Mouse (Mus musculus): ENCODE results near the gene Elac2. TPM values are rescaled to one million over a fixed set of nuclear protein-coding genes. Genes with fewer than 3 reads are reported as not detected.

The Elac2 gene
- polyA plus RNA-seq (2014; fragmentation: Nextera tagmentation; extraction: Ambion mirVana) = 32.4 and 34.8 TPM in 2 replicates

GRCm38 (mm10) chr11:64978720-64979488 is at the start of gene Elac2:
Gene Elac2 (plus strand): TSS chr11:64979038.
- no peaks in the 10 kb centered on the region for H3K9me3 ChIP-seq (ENCODE audit: control insufficient read depth, low read length)
- DNase-seq (ENCODE audit: low spot score) (peak; percentile 99), ATAC-seq (ENCODE audit: low FRiP score) (peak; percentile 100)
- H3K4me1 ChIP-seq (replicated peaks; ENCODE audit: control insufficient read depth, insufficient read depth, low read length) = peaks cover 17% of the 10 kb centered on the region
- H3K27me3 ChIP-seq (ENCODE audit: control insufficient read depth, insufficient read depth, low read length) = no peaks in the 10 kb centered on the region
- H3K4me3 ChIP-seq (replicated peaks; ENCODE audit: low read length) = peak within 1 kb of the TSS; percentile 93
- peaks cover 28% of the 10 kb centered on the region for H3K36me3 ChIP-seq (replicated peaks; ENCODE audit: control insufficient read depth, insufficient read depth)
- peak within 1 kb of the TSS; percentile 85 for H3K9ac ChIP-seq
- H3K27ac ChIP-seq = peak within 1 kb of the TSS; percentile 39; the same call in 1 of the 2 replicates
- peak within 1 kb of the TSS; percentile 96 for H3K4me2 ChIP-seq (replicated peaks)
- 1% methylated on average over 65 of the region's 65 CpGs for WGBS

DNA sequence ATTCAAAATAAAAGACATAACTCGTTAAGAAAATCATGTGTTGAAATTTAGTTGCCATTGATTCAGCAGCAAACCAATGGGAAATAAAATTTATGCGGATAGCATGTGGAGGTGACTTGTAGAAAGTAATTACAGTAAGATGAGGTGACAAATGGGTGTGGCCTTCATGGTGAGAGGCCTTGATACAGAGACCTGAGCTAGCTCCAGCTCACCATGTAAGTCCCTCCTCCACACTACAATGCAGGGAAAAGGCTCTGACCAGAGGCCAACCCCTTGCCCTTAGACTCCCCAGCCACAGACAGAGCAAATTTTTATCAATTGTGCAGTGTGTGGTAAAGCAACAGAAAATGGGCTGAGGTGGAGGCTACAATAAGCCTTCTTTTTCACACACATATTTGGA is 49.7 kb upstream of the Elac2 start:
- no peak overlapping the region for H3K4me3 ChIP-seq (replicated peaks; ENCODE audit: low read length)
- H3K27ac ChIP-seq = no peak overlapping the region
- no peaks in the 10 kb centered on the region for H3K36me3 ChIP-seq (replicated peaks; ENCODE audit: control insufficient read depth, insufficient read depth)
- H3K9me3 ChIP-seq (ENCODE audit: control insufficient read depth, low read length) = no peaks in the 10 kb centered on the region
- H3K9ac ChIP-seq = no peak overlapping the region
- DNase-seq (ENCODE audit: low spot score) = no peak
- no peaks in the 10 kb centered on the region for H3K27me3 ChIP-seq (ENCODE audit: control insufficient read depth, insufficient read depth, low read length)
- H3K4me2 ChIP-seq (replicated peaks) = no peak overlapping the region
- 94% methylated on average over 2 of the region's 2 CpGs for WGBS
- no peaks in the 10 kb centered on the region for H3K4me1 ChIP-seq (replicated peaks; ENCODE audit: control insufficient read depth, insufficient read depth, low read length)
- no peak for ATAC-seq (ENCODE audit: low FRiP score)

- no peaks in the 10 kb centered on the region for H3K9me3 ChIP-seq (ENCODE audit: control insufficient read depth, low read length)
- DNase-seq (ENCODE audit: low spot score) (no peak), ATAC-seq (ENCODE audit: low FRiP score) (no peak)
- H3K4me1 ChIP-seq (replicated peaks; ENCODE audit: control insufficient read depth, insufficient read depth, low read length) = no peaks in the 10 kb centered on the region
- no peak overlapping the region for H3K4me2 ChIP-seq (replicated peaks)
- H3K27ac ChIP-seq = no peak overlapping the region; the same call in 1 of the 2 replicates
- no peak overlapping the region for H3K4me3 ChIP-seq (replicated peaks; ENCODE audit: low read length)
- H3K27me3 ChIP-seq (ENCODE audit: control insufficient read depth, insufficient read depth, low read length) = no peaks in the 10 kb centered on the region
- WGBS = 66% methylated on average over 11 of the region's 11 CpGs
- no peak overlapping the region for H3K9ac ChIP-seq
- no peaks in the 10 kb centered on the region for H3K36me3 ChIP-seq (replicated peaks; ENCODE audit: control insufficient read depth, insufficient read depth)
Observed at GRCm38 (mm10) chr11:64931060-64931770, 47.6 kb upstream of the Elac2 start.

- no peak for DNase-seq (ENCODE audit: low spot score)
- H3K9ac ChIP-seq = no peak overlapping the region
- H3K9me3 ChIP-seq (ENCODE audit: control insufficient read depth, low read length) = no peaks in the 10 kb centered on the region
- H3K27ac ChIP-seq = no peak overlapping the region
- no peak for ATAC-seq (ENCODE audit: low FRiP score)
- no peaks in the 10 kb centered on the region for H3K36me3 ChIP-seq (replicated peaks; ENCODE audit: control insufficient read depth, insufficient read depth)
- H3K27me3 ChIP-seq (ENCODE audit: control insufficient read depth, insufficient read depth, low read length) = no peaks in the 10 kb centered on the region
- no peak overlapping the region for H3K4me2 ChIP-seq (replicated peaks)
- no peaks in the 10 kb centered on the region for H3K4me1 ChIP-seq (replicated peaks; ENCODE audit: control insufficient read depth, insufficient read depth, low read length)
- H3K4me3 ChIP-seq (replicated peaks; ENCODE audit: low read length) = no peak overlapping the region
- 83% methylated on average over 2 of the region's 2 CpGs for whole genome bisulfite sequencing
Observed at GRCm38 (mm10) chr11:64937226-64937625, 41.6 kb upstream of the Elac2 start.

DNA sequence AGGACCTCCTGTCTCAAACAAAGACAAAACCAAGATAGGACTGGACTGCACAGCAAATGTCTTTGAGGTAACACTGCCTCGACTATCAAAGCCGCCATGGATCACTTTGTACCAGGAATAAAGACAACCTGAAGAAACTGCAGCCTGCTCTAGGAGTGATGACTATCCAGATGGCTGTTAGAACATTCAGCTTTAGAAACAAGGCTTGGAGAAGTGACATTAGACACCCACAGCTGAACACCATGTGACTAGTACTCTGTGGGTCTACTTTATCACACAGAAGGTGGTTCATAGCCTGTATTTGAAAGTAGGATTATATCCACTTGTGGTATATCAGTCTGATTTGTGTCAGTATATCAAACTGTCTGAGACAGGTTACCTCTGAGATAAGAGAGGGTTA is 37.6 kb upstream of the Elac2 start:
- DNase-seq (ENCODE audit: low spot score) (no peak), ATAC-seq (ENCODE audit: low FRiP score) (no peak)
- WGBS = 95% methylated on average over 2 of the region's 2 CpGs

DNA sequence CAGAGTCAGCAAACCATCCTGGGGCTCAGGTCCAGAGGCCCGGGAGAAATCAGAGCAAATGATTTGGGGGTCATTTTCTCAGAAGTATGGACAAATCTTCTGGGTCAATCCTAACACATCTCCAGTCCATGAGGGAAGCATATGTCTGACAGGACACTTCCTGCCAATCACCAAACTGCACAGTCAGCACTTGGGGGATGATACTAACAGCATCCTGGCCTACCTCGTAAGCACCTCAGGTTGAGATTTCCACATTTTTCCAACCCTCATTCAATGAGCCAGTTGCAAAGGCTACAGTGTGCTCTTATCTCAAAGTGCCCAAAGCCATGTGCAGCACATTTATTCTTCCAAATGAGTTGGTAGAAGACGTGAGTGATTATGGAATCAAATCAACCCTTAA is 29.1 kb upstream of the Elac2 start:
- Histone ChIP-seq H3K4me1 (replicated peaks; ENCODE audit: control insufficient read depth, insufficient read depth, low read length) (no peaks in the 10 kb centered on the region), H3K4me3 (replicated peaks; ENCODE audit: low read length) (no peak overlapping the region), H3K9me3 (ENCODE audit: control insufficient read depth, low read length) (no peaks in the 10 kb centered on the region), H3K4me2 (replicated peaks) (no peak overlapping the region), H3K27ac (no peak overlapping the region), H3K36me3 (replicated peaks; ENCODE audit: control insufficient read depth, insufficient read depth) (no peaks in the 10 kb centered on the region), H3K27me3 (ENCODE audit: control insufficient read depth, insufficient read depth, low read length) (no peaks in the 10 kb centered on the region), H3K9ac (no peak overlapping the region)
- DNase-seq (ENCODE audit: low spot score) = no peak
- no peak for ATAC-seq (ENCODE audit: low FRiP score)
- WGBS = 81% methylated on average over 3 of the region's 3 CpGs

More for the DNA sequence above, 37.6 kb upstream of the Elac2 start:
- H3K9ac ChIP-seq = no peak overlapping the region
- H3K4me2 ChIP-seq (replicated peaks) = no peak overlapping the region
- H3K27ac ChIP-seq = no peak overlapping the region
- no peaks in the 10 kb centered on the region for H3K36me3 ChIP-seq (replicated peaks; ENCODE audit: control insufficient read depth, insufficient read depth)
- H3K4me1 ChIP-seq (replicated peaks; ENCODE audit: control insufficient read depth, insufficient read depth, low read length) = no peaks in the 10 kb centered on the region
- H3K27me3 ChIP-seq (ENCODE audit: control insufficient read depth, insufficient read depth, low read length) = no peaks in the 10 kb centered on the region
- no peak overlapping the region for H3K4me3 ChIP-seq (replicated peaks; ENCODE audit: low read length)
- H3K9me3 ChIP-seq (ENCODE audit: control insufficient read depth, low read length) = no peaks in the 10 kb centered on the region

- H3K9ac ChIP-seq = peak overlapping the region; percentile 31; the same call in 1 of the 2 replicates
Observed at GRCm38 (mm10) chr11:64956962-64957729, 21.7 kb upstream of the Elac2 start.

GRCm38 (mm10) chr11:64962629-64963028 is 16.2 kb upstream of the Elac2 start:
- 0 out of 2 replicates have a peak, but pooled peaks cover 2% of the 10 kb centered on the region for H3K4me1 ChIP-seq (replicated peaks; ENCODE audit: control insufficient read depth, insufficient read depth, low read length)
- H3K9me3 ChIP-seq (ENCODE audit: control insufficient read depth, low read length) = no peaks in the 10 kb centered on the region
- H3K27me3 ChIP-seq (ENCODE audit: control insufficient read depth, insufficient read depth, low read length) = no peaks in the 10 kb centered on the region
- H3K9ac ChIP-seq = no peak overlapping the region
- no peak for DNase-seq (ENCODE audit: low spot score)
- H3K4me2 ChIP-seq (replicated peaks) = no peak overlapping the region
- H3K27ac ChIP-seq = no peak overlapping the region
- WGBS = 90% methylated on average over 2 of the region's 2 CpGs
- ATAC-seq (ENCODE audit: low FRiP score) = no peak
- no peaks in the 10 kb centered on the region for H3K36me3 ChIP-seq (replicated peaks; ENCODE audit: control insufficient read depth, insufficient read depth)
- no peak overlapping the region for H3K4me3 ChIP-seq (replicated peaks; ENCODE audit: low read length)

More at GRCm38 (mm10) chr11:64956962-64957729, 21.7 kb upstream of the Elac2 start:
- DNase-seq (ENCODE audit: low spot score) = peak; percentile 40
- no peak for ATAC-seq (ENCODE audit: low FRiP score)
- Histone ChIP-seq H3K4me3 (replicated peaks; ENCODE audit: low read length) (no peak overlapping the region), H3K27me3 (ENCODE audit: control insufficient read depth, insufficient read depth, low read length) (no peaks in the 10 kb centered on the region), H3K9me3 (ENCODE audit: control insufficient read depth, low read length) (no peaks in the 10 kb centered on the region), H3K27ac (no peak overlapping the region), H3K4me2 (replicated peaks) (peak overlapping the region; percentile 46), H3K4me1 (replicated peaks; ENCODE audit: control insufficient read depth, insufficient read depth, low read length) (peaks cover 12% of the 10 kb centered on the region), H3K36me3 (replicated peaks; ENCODE audit: control insufficient read depth, insufficient read depth) (no peaks in the 10 kb centered on the region)
- WGBS = 14% methylated on average over 16 of the region's 16 CpGs

DNA sequence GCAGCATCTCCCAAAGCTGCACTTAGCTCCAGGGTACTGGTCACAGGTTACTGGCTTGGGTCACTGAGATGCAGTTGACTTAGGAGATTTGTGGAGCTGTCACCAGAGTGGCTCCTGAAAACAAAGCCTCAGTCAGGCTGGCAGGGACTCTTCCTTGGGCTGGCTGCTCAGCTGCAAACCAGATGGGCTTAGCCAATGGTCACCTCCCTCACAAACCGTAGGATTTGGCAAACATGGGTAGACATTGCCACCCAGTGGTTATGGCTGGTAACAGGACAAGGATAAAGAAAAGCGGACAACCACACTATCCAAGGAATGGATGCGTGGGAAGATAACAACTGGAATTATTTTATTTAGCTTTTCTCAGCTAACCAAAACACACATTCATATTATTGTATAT is 10.3 kb upstream of the Elac2 start:
- ATAC-seq (ENCODE audit: low FRiP score) = peak; percentile 87
- Histone ChIP-seq H3K27me3 (ENCODE audit: control insufficient read depth, insufficient read depth, low read length) (peaks cover 6% of the 10 kb centered on the region; the same call in 1 of the 2 replicates), H3K27ac (no peak overlapping the region), H3K4me1 (replicated peaks; ENCODE audit: control insufficient read depth, insufficient read depth, low read length) (peaks cover 5% of the 10 kb centered on the region; the same call in 1 of the 2 replicates), H3K4me2 (replicated peaks) (no peak overlapping the region), H3K36me3 (replicated peaks; ENCODE audit: control insufficient read depth, insufficient read depth) (no peaks in the 10 kb centered on the region), H3K9ac (no peak overlapping the region), H3K4me3 (replicated peaks; ENCODE audit: low read length) (no peak overlapping the region), H3K9me3 (ENCODE audit: control insufficient read depth, low read length) (no peaks in the 10 kb centered on the region)
- peak; percentile 92 for DNase-seq (ENCODE audit: low spot score)
- WGBS = 16% methylated on average over 3 of the region's 3 CpGs

All from hindbrain, embryonic 14.5 days (tissue).